Mouse (Mus musculus) left cerebral cortex, postnatal 36 days (tissue): ENCODE results near the gene Espnl. TPM values are rescaled to one million over a fixed set of nuclear protein-coding genes. Genes with fewer than 3 reads are reported as not detected.

ENCODE experiments used
- DNase-seq, 2 experiments: peaks; one replicate each; pipeline ENCODE4 v3.0.0; 2021 to 2022; ENCODE audit warnings: low spot score in 2 of 2, mixed read lengths in 1 of 2
- intact Hi-C: fragments of 180-260 bp; cut with DNase I; formaldehyde crosslinking; loops from one replicate; pipeline ENCODE4 v1.15.1; 2025
- total RNA-seq, 2 experiments: library from RNA; stranded (reverse); gene quantifications; 2 replicates each; pipeline ENCODE4 v1.2.3; 2021

The Espnl gene
- total RNA-seq, 2 experiments from 2014 or later = 0.30 to 0.34 TPM

GRCm38 (mm10) chr1:91367295-91367694 is 45.4 kb downstream of the Espnl start:
- no peak for DNase-seq
- intact Hi-C loops = no loop called here

DNA sequence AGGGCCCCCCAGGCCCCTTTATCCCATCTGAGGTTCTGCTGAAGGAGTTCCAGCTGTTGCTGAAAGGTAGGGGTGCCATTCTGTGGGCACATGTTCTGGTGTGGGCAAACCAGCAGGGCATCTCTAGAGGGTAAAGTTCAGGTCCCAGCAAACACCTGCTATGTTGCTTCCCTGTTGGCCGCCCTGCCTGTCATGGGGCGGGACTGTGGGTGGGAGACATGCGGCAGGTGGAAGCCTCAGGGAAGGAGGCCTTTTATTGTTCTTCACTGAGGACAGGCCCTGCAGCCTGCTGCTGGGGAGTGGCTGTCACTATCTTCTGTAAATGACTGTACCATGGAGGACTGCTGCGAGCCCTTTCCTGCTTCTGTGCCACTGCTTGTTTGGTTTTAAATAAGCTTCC is 47.5 kb downstream of the Espnl start:
- DNase-seq = no peak
- intact Hi-C loops = no loop called here

DNA sequence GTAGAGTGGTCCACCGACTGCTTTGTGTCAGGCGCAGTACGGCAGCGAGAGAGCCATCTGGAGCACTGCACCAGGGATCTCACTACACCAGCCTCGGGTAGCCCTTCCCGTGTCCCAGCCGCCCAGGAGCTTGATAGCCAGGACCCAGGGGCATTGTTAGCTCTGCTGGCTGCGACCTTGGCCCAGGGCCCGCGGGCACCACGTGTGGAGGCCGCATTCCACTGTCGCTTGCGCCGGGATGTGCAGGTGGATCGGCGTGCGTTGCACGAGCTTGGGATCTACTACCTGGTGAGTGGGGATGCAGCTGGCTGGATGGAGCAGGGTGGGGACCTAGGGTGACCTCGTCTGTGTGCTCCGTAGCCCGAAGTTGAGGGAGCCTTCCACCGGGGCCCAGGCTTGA is 48.2 kb downstream of the Espnl start:
- DNase-seq = no peak
- intact Hi-C loops = no loop called here

GRCm38 (mm10) chr1:91373414-91373835 is 51.5 kb downstream of the Espnl start:
- no peak for DNase-seq
- intact Hi-C loops = no loop called here

GRCm38 (mm10) chr1:91380453-91381090 is 58.7 kb downstream of the Espnl start:
- peak; percentile 47 to 63 for DNase-seq
- intact Hi-C loops = no loop called here

DNA sequence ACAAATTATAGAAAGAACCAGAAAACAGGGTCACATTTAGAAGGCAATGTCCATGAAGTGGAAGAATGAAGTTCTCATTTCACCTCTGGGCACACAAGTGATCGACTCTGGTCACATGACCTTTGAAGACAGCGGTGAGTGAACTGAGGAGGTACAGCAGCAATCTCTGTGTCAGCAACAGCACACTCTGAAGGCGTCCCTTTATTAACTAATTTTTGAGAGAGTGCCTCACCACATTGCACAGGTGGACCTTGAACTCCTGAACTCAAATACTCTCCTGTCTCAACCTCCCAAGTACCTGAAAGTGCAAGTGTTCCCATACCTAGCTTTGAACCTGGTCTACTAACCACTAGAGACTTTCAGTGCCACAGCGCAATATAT is 59.2 kb downstream of the Espnl start:
- intact Hi-C loops = no loop called here
- DNase-seq = no peak

DNA sequence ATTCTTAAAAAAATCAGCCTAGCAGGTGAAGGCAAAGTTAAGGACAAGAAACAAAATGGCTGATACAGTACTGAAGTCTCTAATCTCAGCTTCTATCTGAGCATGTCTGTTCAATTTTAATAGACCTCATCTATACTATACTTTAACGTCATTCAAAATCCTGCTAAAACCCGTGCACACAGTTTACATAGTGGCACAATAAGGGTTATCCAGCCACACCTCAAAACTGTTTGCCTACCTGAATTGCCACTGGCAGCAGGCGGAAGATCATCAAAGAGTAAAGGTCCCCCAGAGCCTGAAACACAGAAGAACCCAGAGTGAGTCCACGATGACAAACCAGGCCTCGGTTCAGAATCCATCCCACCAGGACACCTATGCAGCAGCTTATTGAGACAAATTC is 68.5 kb downstream of the Espnl start:
- no peak for DNase-seq
- intact Hi-C loops = no loop called here

GRCm38 (mm10) chr1:91397927-91398259 is 76.0 kb downstream of the Espnl start:
- peak in 1 of 2 experiments; percentile 16 for DNase-seq
- intact Hi-C loops = no loop called here

Other genes with a start within 250 kb of the Espnl start
- gene Rbm44, start 177.0 kb upstream of the Espnl start, total RNA-seq = not detected
- 10 to 100 TPM; 52.8 to 56.4 TPM for gene Ramp1, start 142.3 kb upstream of the Espnl start, total RNA-seq
- gene Ube2f, start 71.8 kb upstream of the Espnl start, total RNA-seq = 10 to 100 TPM; 51.2 to 57.2 TPM
- gene Scly, start 23.7 kb upstream of the Espnl start, total RNA-seq = 10 to 100 TPM; 20.6 to 23.1 TPM
- under 1 TPM in 1 of 2 experiments, not detected in 1; 0.29 TPM for gene Klhl30, start 28.9 kb downstream of the Espnl start, total RNA-seq
- gene Erfe, start 44.4 kb downstream of the Espnl start, total RNA-seq = under 1 TPM; 0.14 to 0.76 TPM
- gene Ilkap, start 76.7 kb downstream of the Espnl start, total RNA-seq = 10 to 100 TPM; 54.5 to 62.4 TPM
- gene Hes6, start 92.0 kb downstream of the Espnl start, total RNA-seq = 10 to 100 TPM; 14.9 to 18.8 TPM
- 10 to 100 TPM; 28.9 to 37.8 TPM for gene Per2, start 137.2 kb downstream of the Espnl start, total RNA-seq
- 10 to 100 TPM; 14.0 to 16.1 TPM for gene Traf3ip1, start 172.6 kb downstream of the Espnl start, total RNA-seq
- 10 to 100 TPM; 35.3 to 42.9 TPM for gene Asb1, start 218.5 kb downstream of the Espnl start, total RNA-seq